Mouse (Mus musculus) heart, postnatal 0 days (tissue): ENCODE data around the gene Ctrc. TPM values are rescaled to one million over a fixed set of nuclear protein-coding genes. Genes with fewer than 3 reads are reported as not detected.

ENCODE experiments used
- ATAC-seq: fragments of 200-750 bp; cut with Nextera tagmentation; 2 replicates; pipeline ENCODE4 v1.8.0; 2017; ENCODE audit warnings: low read depth, moderate number of reproducible peaks, moderate library complexity; ENCODE audit not compliant: insufficient read depth
- DNase-seq: peaks from one replicate; pipeline ENCODE4 v3.0.0-alpha.2; 2016; ENCODE audit warnings: low spot score
- H3K27ac ChIP-seq: fragments of 300-500 bp; sonication (generic); 2 replicates; pipeline ENCODE4 v1.5.1; 2014; ENCODE audit warnings: low read depth, mild to moderate bottlenecking
- H3K27me3 ChIP-seq: fragments of 300-500 bp; sonication (generic); 2 replicates; pipeline ENCODE4 v1.6.1; 2014; ENCODE audit warnings: low read length, mixed read lengths; ENCODE audit not compliant: control insufficient read depth, insufficient read depth
- H3K36me3 ChIP-seq: fragments of 300-500 bp; sonication (generic); replicated peaks from 2 replicates; pipeline ENCODE4 v1.6.1; 2014; ENCODE audit warnings: low read length, mixed read lengths; ENCODE audit not compliant: control insufficient read depth, insufficient read depth
- H3K4me1 ChIP-seq: fragments of 300-500 bp; sonication (generic); 2 replicates; pipeline ENCODE4 v1.6.1; 2014; ENCODE audit warnings: antibody characterized with exemption; ENCODE audit not compliant: control insufficient read depth, insufficient read depth
- H3K4me2 ChIP-seq: fragments of 300-500 bp; sonication (generic); 2 replicates; pipeline ENCODE4 v1.6.1; 2014; ENCODE audit warnings: low read depth, mild to moderate bottlenecking, low read length, moderate library complexity
- H3K4me3 ChIP-seq: fragments of 300-500 bp; sonication (generic); 2 replicates; pipeline ENCODE4 v1.5.1; 2014; ENCODE audit warnings: low read depth, low read length
- H3K9ac ChIP-seq: fragments of 300-500 bp; sonication (generic); replicated peaks from 2 replicates; pipeline ENCODE4 v1.6.1; 2014; ENCODE audit warnings: low read depth, low read length, mixed read lengths
- H3K9me3 ChIP-seq: fragments of 300-500 bp; sonication (generic); replicated peaks from 2 replicates; pipeline ENCODE4 v1.6.1; 2016; ENCODE audit warnings: low read length; ENCODE audit not compliant: control insufficient read depth
- CTCF ChIP-seq: IDR thresholded peaks from 2 replicates; pipeline ENCODE4 v1.5.1; 2016; ENCODE audit warnings: antibody characterized with exemption, control low read depth, low read depth
- EP300 ChIP-seq: IDR thresholded peaks from 2 replicates; pipeline ENCODE4 v1.6.1; 2016; ENCODE audit warnings: antibody characterized with exemption, low read depth
- WGBS: fragments of 180-500 bp; shearing (Covaris S2); extraction: QIAGEN DNeasy Blood & Tissue Kit; methylation state at CpG from one replicate; pipeline ENCODE4 v1.1.7; 2014; 5-methylcytosine and 5-hydroxymethylcytosine counted together
- polyA plus RNA-seq: library from polyadenylated mRNA; unstranded; fragments of >200 nt; fragmentation: Nextera tagmentation; extraction: Ambion mirVana; gene quantifications from 2 replicates; pipeline ENCODE4 v1.2.1, GENCODE M21; 2015
- total RNA-seq: library from RNA; depleted of rRNA; stranded (reverse); fragments of >200 nt; gene quantifications from 2 replicates; pipeline ENCODE4 v1.2.3, GENCODE M21; 2014; ENCODE audit warnings: low replicate concordance

Ctrc gene
- total and polyA plus RNA-seq, 2 experiments from 2014 or later, result not detected

DNA sequence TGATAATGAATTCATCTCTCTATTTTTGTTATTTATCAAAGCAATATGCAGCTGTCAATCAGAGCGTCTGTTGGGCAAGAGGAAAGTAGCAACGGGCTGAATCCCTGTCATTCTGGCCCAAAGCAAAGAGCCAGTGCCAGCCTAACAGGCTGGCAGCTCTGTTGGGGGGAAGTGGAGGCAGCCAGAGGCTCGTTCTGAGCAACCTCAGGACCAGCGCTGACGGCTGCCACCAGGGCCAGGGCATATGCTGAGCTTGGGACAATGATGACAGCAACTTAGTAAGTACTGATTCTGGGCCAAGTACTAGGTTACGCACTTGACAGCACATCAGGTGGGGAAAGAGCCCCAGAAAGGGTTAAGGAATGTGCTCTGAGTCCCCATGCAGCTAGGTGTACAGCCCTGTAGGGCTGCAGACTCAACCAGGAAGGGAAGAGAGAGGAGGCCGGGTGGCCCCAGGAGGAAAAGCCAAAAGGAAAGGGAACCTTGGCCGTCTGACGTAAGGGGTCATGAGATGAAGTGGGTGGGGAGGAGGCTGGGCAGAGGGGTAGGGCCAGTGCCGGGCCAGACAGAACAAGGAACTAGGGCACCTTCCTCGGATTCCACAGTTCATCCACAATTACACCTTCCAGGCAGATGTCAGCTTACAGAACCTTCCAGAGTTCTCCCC is 24.6 kb upstream of the Ctrc start:
- TF ChIP-seq EP300 (no peak), CTCF (no peak)
- H3K27ac ChIP-seq, result no peak overlapping the region
- H3K9ac ChIP-seq, result no peak overlapping the region

DNA sequence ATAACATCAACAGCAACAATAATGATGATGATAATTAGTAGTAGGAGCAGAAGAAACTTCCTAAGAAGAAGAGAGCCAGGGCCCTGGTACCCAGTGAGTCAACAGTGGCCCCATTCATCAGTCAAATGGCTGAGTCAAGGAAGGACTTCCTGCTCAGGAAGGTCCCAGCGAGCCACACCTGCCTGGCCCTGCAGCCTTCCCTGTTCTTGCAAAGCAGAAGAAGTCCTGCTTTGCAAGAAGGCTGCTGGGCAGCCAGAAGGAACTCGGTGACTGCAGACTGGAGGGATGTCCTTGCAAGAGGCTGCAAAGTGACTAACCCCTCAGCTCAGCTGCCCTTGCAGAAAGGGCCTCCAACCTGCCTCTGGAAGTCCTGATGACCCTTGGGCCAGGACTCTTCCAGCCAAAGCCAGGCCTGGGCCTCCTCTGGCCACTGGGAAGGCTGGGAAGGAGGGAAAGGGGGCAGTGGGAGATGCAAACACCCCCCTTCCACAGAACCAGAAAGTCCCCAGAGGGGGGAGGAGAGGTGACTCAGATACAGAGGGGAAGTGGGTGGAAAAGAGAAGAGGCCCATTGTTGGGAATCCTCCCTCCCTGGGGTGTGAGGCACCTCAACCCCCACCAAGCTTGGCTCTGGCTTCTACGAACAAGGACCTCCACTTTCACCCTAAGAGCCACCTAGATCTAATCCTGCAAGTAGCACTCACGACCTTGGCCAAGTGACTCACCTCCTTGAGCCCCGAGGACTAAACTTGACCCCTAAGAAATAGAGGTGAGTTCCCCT is 23.5 kb upstream of the Ctrc start:
- WGBS, result 55% methylated on average over 5 of the region's 5 CpGs
- H3K9ac ChIP-seq, result no peak overlapping the region
- no peaks in the 10 kb centered on the region for H3K9me3 ChIP-seq
- DNase-seq, result no peak
- no peak for ATAC-seq
- 0 out of 2 replicates have a peak, but pooled peaks cover 6% of the 10 kb centered on the region for H3K36me3 ChIP-seq
- H3K27me3 ChIP-seq, result no peaks in the 10 kb centered on the region
- H3K4me2 ChIP-seq, result no peak overlapping the region
- TF ChIP-seq CTCF, result no peak
- TF ChIP-seq EP300, result no peak
- peaks cover 43% of the 10 kb centered on the region for H3K4me1 ChIP-seq
- no peak overlapping the region for H3K4me3 ChIP-seq
- H3K27ac ChIP-seq, result peak overlapping the region; percentile 8; the same call in 1 of the 2 replicates

More for the DNA sequence above, 24.6 kb upstream of the Ctrc start:
- WGBS, result 64% methylated on average over 11 of the region's 11 CpGs
- Histone ChIP-seq H3K36me3 (0 out of 2 replicates have a peak, but pooled peaks cover 6% of the 10 kb centered on the region), H3K9me3 (no peaks in the 10 kb centered on the region), H3K27me3 (no peaks in the 10 kb centered on the region), H3K4me2 (no peak overlapping the region), H3K4me1 (peaks cover 50% of the 10 kb centered on the region), H3K4me3 (no peak overlapping the region)
- no peak for ATAC-seq
- no peak for DNase-seq

DNA sequence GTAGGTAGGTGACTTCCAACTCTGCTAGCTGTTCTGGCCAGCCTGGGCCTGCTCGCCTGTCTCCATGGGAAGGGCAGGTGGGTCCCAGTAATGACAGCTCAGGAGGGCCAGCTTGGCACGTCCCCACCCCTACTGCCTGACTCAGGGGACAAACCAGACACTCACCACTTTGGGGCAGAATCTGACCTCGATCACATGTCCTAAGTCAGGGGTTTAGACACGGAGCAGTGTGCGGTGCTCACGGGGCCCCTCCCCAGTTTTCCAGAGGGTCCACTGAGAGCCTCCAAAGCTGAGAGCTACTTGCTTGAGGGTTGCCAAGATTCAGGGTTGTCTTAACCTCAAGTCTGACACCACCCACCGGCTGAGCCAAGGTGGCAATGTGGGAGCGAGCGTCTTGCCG is 21.9 kb upstream of the Ctrc start:
- ATAC-seq, result no peak
- Histone ChIP-seq H3K9me3 (no peaks in the 10 kb centered on the region), H3K4me1 (peaks cover 44% of the 10 kb centered on the region), H3K4me3 (no peak overlapping the region), H3K27ac (peak overlapping the region; percentile 84), H3K4me2 (no peak overlapping the region), H3K27me3 (no peaks in the 10 kb centered on the region), H3K9ac (no peak overlapping the region), H3K36me3 (0 out of 2 replicates have a peak, but pooled peaks cover 6% of the 10 kb centered on the region)
- TF ChIP-seq CTCF (no peak), EP300 (no peak)
- DNase-seq, result no peak
- 73% methylated on average over 10 of the region's 10 CpGs for WGBS

DNA sequence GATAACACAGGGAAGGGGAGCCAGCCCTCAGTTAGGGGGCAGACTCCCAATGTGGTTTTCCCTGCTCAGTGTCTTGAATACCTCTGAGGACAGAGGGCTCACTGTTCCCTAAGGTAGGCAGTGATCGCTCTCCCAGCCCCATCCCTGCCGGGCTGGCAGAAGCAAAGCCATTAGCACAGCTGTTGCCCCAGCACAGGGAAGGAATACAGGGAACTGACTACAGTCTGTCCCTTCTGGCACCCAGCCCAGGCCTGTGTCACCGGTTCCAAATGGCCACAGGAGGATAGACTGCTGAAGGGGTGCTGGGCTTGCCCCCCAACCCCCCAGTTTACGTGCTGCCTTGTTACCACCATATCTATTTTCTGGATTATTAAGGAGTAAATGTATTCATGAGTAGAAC is 21.3 kb upstream of the Ctrc start:
- no peak for TF ChIP-seq CTCF
- TF ChIP-seq EP300, result no peak
- WGBS, result 17% methylated on average over 4 of the region's 4 CpGs
- Histone ChIP-seq H3K27ac (peak overlapping the region; percentile 84), H3K9ac (no peak overlapping the region), H3K4me2 (peak overlapping the region; percentile 35), H3K4me3 (no peak overlapping the region), H3K9me3 (no peaks in the 10 kb centered on the region), H3K27me3 (no peaks in the 10 kb centered on the region), H3K36me3 (0 out of 2 replicates have a peak, but pooled peaks cover 6% of the 10 kb centered on the region), H3K4me1 (peaks cover 44% of the 10 kb centered on the region)
- DNase-seq, result peak; percentile 73
- peak; percentile 47 for ATAC-seq

DNA sequence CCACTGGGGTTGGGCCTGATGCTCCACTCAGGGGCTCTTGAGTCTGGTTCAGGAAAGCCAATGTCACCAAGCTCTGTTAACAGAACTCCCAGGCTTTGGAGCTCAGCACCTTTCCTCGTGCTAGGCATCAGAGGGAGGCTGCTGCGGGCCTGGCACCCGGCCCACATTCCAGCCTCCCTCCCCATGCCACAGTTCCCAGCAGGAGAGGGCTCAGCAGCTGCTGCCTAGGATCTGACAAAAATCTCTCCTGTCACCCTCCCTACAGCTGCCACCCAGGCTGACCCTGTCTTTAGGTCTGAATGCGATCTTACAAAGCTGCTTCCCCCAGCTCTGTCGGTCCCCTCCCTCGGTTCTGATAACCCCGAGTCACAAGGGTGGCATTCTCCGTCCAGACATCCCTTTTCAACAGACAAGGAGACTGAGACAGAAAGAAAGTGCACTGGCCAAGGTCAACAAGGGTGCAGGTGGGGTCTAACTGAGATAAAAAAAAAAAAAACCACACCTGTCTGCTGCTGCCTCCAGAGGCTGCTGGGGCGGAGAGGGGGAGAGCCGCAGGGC is 20.9 kb upstream of the Ctrc start:
- peaks cover 40% of the 10 kb centered on the region for H3K4me1 ChIP-seq
- no peaks in the 10 kb centered on the region for H3K9me3 ChIP-seq
- no peak overlapping the region for H3K4me3 ChIP-seq
- 11% methylated on average over 10 of the region's 10 CpGs for WGBS
- H3K4me2 ChIP-seq, result peak overlapping the region; percentile 35
- ATAC-seq (peak; percentile 74), DNase-seq (peak; percentile 74)
- TF ChIP-seq CTCF, result no peak
- peak; percentile 92 for TF ChIP-seq EP300
- 0 out of 2 replicates have a peak, but pooled peaks cover 6% of the 10 kb centered on the region for H3K36me3 ChIP-seq
- H3K9ac ChIP-seq, result no peak overlapping the region
- H3K27ac ChIP-seq, result peak overlapping the region; percentile 84
- no peaks in the 10 kb centered on the region for H3K27me3 ChIP-seq
